Mouse (Mus musculus) C2C12 (cell line): ENCODE measurements around the gene Osgin1. TPM values are rescaled to one million over a fixed set of nuclear protein-coding genes. Genes with fewer than 3 reads are reported as not detected.
A peak's percentile ranks its signal among the peaks of the same experiment; 100 is the strongest.

ENCODE experiments used
- H3K27me3 ChIP-seq: one replicate; pipeline ENCODE4 v1.6.1; 2011; ENCODE audit not compliant: control insufficient read depth, insufficient read depth, insufficient read length
- H3K36me3 ChIP-seq: one replicate; pipeline ENCODE4 v1.6.1; 2011; ENCODE audit not compliant: control insufficient read depth, insufficient read depth
- H3K4me3 ChIP-seq: one replicate; pipeline ENCODE4 v1.5.1; 2011; ENCODE audit warnings: mild to moderate bottlenecking, control low read depth; ENCODE audit not compliant: poor library complexity, insufficient read depth, severe bottlenecking
- H3K79me2 ChIP-seq: one replicate; pipeline ENCODE4 v1.6.1; 2011; ENCODE audit not compliant: control insufficient read depth, insufficient read depth
- H3K79me3 ChIP-seq: one replicate; pipeline ENCODE4 v1.6.1; 2011; ENCODE audit warnings: low read depth, control low read depth
- H3ac ChIP-seq: one replicate; pipeline ENCODE3; 2011; ENCODE audit warnings: low read depth; ENCODE audit not compliant: control insufficient read depth, insufficient read length
- CEBPB ChIP-seq: IDR thresholded peaks from one replicate; pipeline ENCODE4 v1.6.1; 2011; ENCODE audit warnings: low read depth, mild to moderate bottlenecking, control low read depth, moderate library complexity
- CTCF ChIP-seq: IDR thresholded peaks from one replicate; pipeline ENCODE4 v1.5.1; 2011; ENCODE audit not compliant: control insufficient read depth, insufficient read depth, insufficient read length
- FOSL1 ChIP-seq: IDR thresholded peaks from one replicate; pipeline ENCODE4 v1.8.0; 2011; ENCODE audit warnings: mild to moderate bottlenecking, low read length; ENCODE audit not compliant: poor library complexity, insufficient read depth, severe bottlenecking
- MAX ChIP-seq: IDR thresholded peaks from one replicate; pipeline ENCODE4 v1.6.1; 2011; ENCODE audit warnings: mild to moderate bottlenecking, control low read depth
- MYOD1 ChIP-seq: IDR thresholded peaks from one replicate; pipeline ENCODE4 v1.6.1; 2011; ENCODE audit warnings: low read depth; ENCODE audit not compliant: control insufficient read depth, insufficient read length
- MYOG ChIP-seq: IDR thresholded peaks from one replicate; pipeline ENCODE4 v1.6.1; 2011; ENCODE audit not compliant: control insufficient read depth, insufficient read length; ENCODE audit errors: extremely low read depth
- USF1 ChIP-seq: IDR thresholded peaks from one replicate; pipeline ENCODE4 v1.6.1; 2011; ENCODE audit warnings: low read depth, mild to moderate bottlenecking, control low read depth, moderate library complexity
- polyA plus RNA-seq: library from polyadenylated mRNA; unstranded; fragments of >200 nt; fragmentation: generic; extraction: Trizol; gene quantifications from one replicate; pipeline ENCODE4 v1.2.1, GENCODE M21; 2012; ENCODE audit warnings: missing spikeins

Gene Osgin1
- polyA plus RNA-seq, 1 experiment: 18.1 TPM

GRCm38 (mm10) chr8:119429552-119429951 lies 4.4 kb upstream of the Osgin1 start:
- H3K4me3 ChIP-seq: no peak overlapping the region
- H3K36me3 ChIP-seq: no peaks in the 10 kb centered on the region
- H3K79me3 ChIP-seq: no peaks in the 10 kb centered on the region
- no peaks in the 10 kb centered on the region for H3K79me2 ChIP-seq
- H3ac ChIP-seq: no peak overlapping the region
- TF ChIP-seq CEBPB (no peak), MYOD1 (no peak), CTCF (no peak), USF1 (no peak), FOSL1 (no peak), MAX (no peak), MYOG (no peak)
- H3K27me3 ChIP-seq: no peaks in the 10 kb centered on the region

GRCm38 (mm10) chr8:119430250-119430649 lies 3.7 kb upstream of the Osgin1 start:
- Histone ChIP-seq H3ac (no peak overlapping the region), H3K27me3 (no peaks in the 10 kb centered on the region), H3K79me2 (no peaks in the 10 kb centered on the region), H3K79me3 (no peaks in the 10 kb centered on the region), H3K4me3 (no peak overlapping the region), H3K36me3 (no peaks in the 10 kb centered on the region)
- TF ChIP-seq CTCF (no peak), FOSL1 (no peak), CEBPB (no peak), MYOD1 (no peak), MYOG (no peak), USF1 (no peak), MAX (no peak)

DNA sequence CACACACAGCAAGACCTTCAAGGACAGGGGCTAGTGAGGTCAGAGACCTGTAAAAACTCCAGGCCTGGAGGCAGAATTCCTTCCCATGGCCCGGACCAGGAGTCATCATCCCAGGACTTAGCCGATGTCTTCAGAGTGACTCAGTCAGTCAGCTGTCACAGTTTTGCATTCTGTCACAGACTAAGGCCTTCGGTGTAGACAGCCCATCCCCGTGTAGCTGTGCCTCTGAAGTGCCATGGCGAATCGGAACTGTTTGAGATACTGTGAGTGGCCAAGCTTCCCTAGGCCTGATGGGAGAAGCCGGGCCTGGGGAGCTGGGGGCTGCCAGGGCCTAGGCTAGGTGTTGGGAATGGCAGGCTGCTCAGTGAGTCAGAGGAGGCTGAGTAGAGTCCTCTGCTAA lies 3.2 kb upstream of the Osgin1 start:
- H3K79me3 ChIP-seq: no peaks in the 10 kb centered on the region
- H3K4me3 ChIP-seq: no peak overlapping the region
- no peak overlapping the region for H3ac ChIP-seq
- no peaks in the 10 kb centered on the region for H3K27me3 ChIP-seq
- no peaks in the 10 kb centered on the region for H3K36me3 ChIP-seq
- no peak for TF ChIP-seq FOSL1
- peak; percentile 90 for TF ChIP-seq MYOD1
- no peaks in the 10 kb centered on the region for H3K79me2 ChIP-seq

DNA sequence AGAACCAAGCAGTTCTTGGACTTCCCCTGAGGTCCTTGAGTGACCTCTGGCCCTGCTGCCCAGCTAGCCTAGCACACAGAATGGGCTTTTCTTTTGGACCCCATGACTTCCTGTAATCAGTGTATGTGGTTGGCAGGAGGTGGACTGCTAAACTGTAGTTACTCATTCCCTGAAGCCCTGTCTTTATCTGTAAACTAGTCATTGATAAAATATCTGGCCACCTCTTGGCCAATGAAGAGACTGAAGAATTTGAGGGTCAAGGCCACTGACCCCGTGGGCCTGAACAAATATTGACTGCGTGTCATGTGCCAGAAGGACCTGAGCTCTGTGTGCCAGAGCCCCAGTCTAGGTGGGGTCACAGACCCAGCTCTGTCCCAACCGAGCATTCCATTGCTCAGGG lies 1.6 kb upstream of the Osgin1 start:
- Histone ChIP-seq H3ac (no peak overlapping the region), H3K4me3 (no peak overlapping the region), H3K36me3 (no peaks in the 10 kb centered on the region), H3K27me3 (no peaks in the 10 kb centered on the region), H3K79me3 (peaks cover 4% of the 10 kb centered on the region), H3K79me2 (peaks cover 5% of the 10 kb centered on the region)
- TF ChIP-seq FOSL1 (no peak), MYOD1 (peak; percentile 28), CTCF (no peak)

DNA sequence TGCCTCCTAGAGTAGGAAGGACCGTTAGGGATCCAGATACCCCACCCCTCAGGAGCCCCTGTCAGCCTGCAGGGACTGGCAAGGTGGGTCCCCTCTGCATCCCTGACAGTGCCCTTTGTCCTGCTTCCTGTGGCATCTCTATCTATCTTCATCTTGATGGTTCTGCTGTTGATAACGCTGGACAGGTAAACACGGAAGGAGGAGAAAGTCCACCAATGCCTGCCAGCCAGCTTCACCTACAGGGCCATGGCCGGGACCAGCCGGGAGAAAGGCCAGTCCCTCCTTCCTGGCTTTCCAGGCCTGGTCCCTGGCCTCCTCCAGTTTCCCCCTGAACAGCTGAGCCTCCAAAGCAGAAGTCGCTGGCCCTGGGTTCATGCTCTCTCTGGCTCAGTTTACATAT lies 645 bp downstream of the Osgin1 start:
- no peaks in the 10 kb centered on the region for H3K27me3 ChIP-seq
- H3ac ChIP-seq: no peak overlapping the region
- peaks cover 27% of the 10 kb centered on the region for H3K79me2 ChIP-seq

GRCm38 (mm10) chr8:119435527-119435926 lies 1.6 kb downstream of the Osgin1 start:
- H3K27me3 ChIP-seq: no peaks in the 10 kb centered on the region
- H3K79me2 ChIP-seq: peaks cover 35% of the 10 kb centered on the region
- H3K4me3 ChIP-seq: no peak overlapping the region
- H3K79me3 ChIP-seq: peaks cover 26% of the 10 kb centered on the region
- H3K36me3 ChIP-seq: peaks cover 4% of the 10 kb centered on the region
- TF ChIP-seq MYOG (no peak), CEBPB (no peak), USF1 (no peak), CTCF (no peak), MAX (no peak), MYOD1 (no peak), FOSL1 (no peak)
- no peak overlapping the region for H3ac ChIP-seq

More for the DNA sequence above, 645 bp downstream of the Osgin1 start:
- no peak overlapping the region for H3K4me3 ChIP-seq
- TF ChIP-seq CTCF (no peak), MYOD1 (no peak), CEBPB (no peak), MYOG (no peak), MAX (no peak), USF1 (no peak), FOSL1 (no peak)
- H3K36me3 ChIP-seq: peaks cover 3% of the 10 kb centered on the region
- H3K79me3 ChIP-seq: peaks cover 25% of the 10 kb centered on the region
